Mouse (Mus musculus) induced T-regulatory cell, adult 2 months (primary cell): ENCODE results near the gene Fry.

Experiments
- DNase-seq: peaks from one replicate; pipeline ENCODE4 v3.0.0-alpha.2; 2012; ENCODE audit warnings: low read depth

Fry gene

GRCm38 (mm10) chr5:150525239-150525638 is 406.8 kb downstream of the Fry start:
- no peak for DNase-seq

GRCm38 (mm10) chr5:150541302-150541701 is 422.9 kb downstream of the Fry start:
- DNase-seq, result no peak

GRCm38 (mm10) chr5:150543184-150543583 is 424.7 kb downstream of the Fry start:
- no peak for DNase-seq
